In the genomic region with DNA sequence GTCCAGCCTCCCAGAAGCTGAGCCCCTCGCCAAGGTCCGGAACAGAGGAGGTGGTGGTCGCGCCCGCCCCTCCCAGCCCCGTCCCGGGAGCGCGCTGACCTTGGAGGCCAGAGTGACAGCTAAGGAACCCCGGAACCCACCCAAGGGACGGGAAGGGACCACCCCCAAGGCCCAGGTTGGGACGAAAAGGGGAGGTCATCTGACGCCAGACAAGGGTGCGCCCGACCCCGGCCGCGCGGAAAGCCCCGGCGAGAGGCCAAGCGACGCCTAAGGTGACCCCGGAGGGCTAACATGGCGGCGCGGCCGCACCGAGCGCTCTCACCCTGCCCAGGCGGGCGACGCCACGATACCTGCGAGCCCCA, we compare ENCODE assay signal across 8 mouse cellular contexts. TPM values are rescaled to one million over a fixed set of nuclear protein-coding genes. Genes with fewer than 3 reads are reported as not detected.
DNase-seq lines count a peak whose midpoint lies in the region; ATAC-seq and TF ChIP-seq lines count a peak whose summit lies in the region.

No protein-coding gene starts in this region.

- H3K4me2 ChIP-seq in embryonic facial prominence, embryonic 12.5 days (replicated peaks), result peak overlapping the region; percentile 79
- peak overlapping the region; percentile 82 for H3K4me2 ChIP-seq in intestine, embryonic 15.5 days (replicated peaks)
- peak overlapping the region; percentile 71 for H3K4me2 ChIP-seq in neural tube, embryonic 12.5 days (replicated peaks)

- H3K79me2 ChIP-seq in liver, adult 2 months (ENCODE audit: control insufficient read depth, insufficient read depth, low read length), result peaks cover 33% of the 10 kb centered on the region

- peak overlapping the region; percentile 96 for H3K9ac ChIP-seq in liver, adult 2 months (ENCODE audit: low read depth, low read length)
- H3K9ac ChIP-seq in embryonic facial prominence, embryonic 12.5 days, result peak overlapping the region; percentile 97
- H3K9ac ChIP-seq in intestine, embryonic 15.5 days, result peak overlapping the region; percentile 95
- peak overlapping the region; percentile 97 for H3K9ac ChIP-seq in neural tube, embryonic 12.5 days

- H3K36me3 ChIP-seq in liver, adult 2 months (ENCODE audit: control insufficient read depth, insufficient read depth, low read length), result no peaks in the 10 kb centered on the region
- peaks cover 34% of the 10 kb centered on the region for H3K36me3 ChIP-seq in embryonic facial prominence, embryonic 12.5 days
- peaks cover 17% of the 10 kb centered on the region for H3K36me3 ChIP-seq in intestine, embryonic 15.5 days
- peaks cover 26% of the 10 kb centered on the region for H3K36me3 ChIP-seq in neural tube, embryonic 12.5 days

- H3K9me3 ChIP-seq in embryonic facial prominence, embryonic 12.5 days, result peaks cover 16% of the 10 kb centered on the region; the same call in 1 of the 2 replicates
- H3K9me3 ChIP-seq in intestine, embryonic 15.5 days, result no peaks in the 10 kb centered on the region
- H3K9me3 ChIP-seq in neural tube, embryonic 12.5 days, result peaks cover 19% of the 10 kb centered on the region

- H3K27ac ChIP-seq in liver, adult 2 months (replicated peaks; ENCODE audit: insufficient read depth, low read depth, low read length), result peak overlapping the region; percentile 88
- peak overlapping the region; percentile 91 for H3K27ac ChIP-seq in embryonic facial prominence, embryonic 12.5 days
- H3K27ac ChIP-seq in intestine, embryonic 15.5 days, result peak overlapping the region; percentile 88
- H3K27ac ChIP-seq in neural tube, embryonic 12.5 days, result peak overlapping the region; percentile 39

- no peak for TF ChIP-seq POLR2A in liver, adult 2 months (IDR thresholded peaks at IDR 0.05; ENCODE audit: extremely low read depth, insufficient read depth, low read length)

- under 1% methylated on average over 35 of the region's 35 CpGs for WGBS in liver, adult 2 months
- WGBS in embryonic facial prominence, embryonic 12.5 days, result under 1% methylated on average over 35 of the region's 35 CpGs
- WGBS in intestine, embryonic 15.5 days, result under 1% methylated on average over 35 of the region's 35 CpGs
- under 1% methylated on average over 35 of the region's 35 CpGs for WGBS in neural tube, embryonic 12.5 days

- H3K4me3 ChIP-seq in liver, adult 2 months (ENCODE audit: insufficient read depth, low read depth, low read length), result peak overlapping the region; percentile 93
- peak overlapping the region; percentile 84 for H3K4me3 ChIP-seq in embryonic facial prominence, embryonic 12.5 days
- peak overlapping the region; percentile 100 for H3K4me3 ChIP-seq in intestine, embryonic 15.5 days (replicated peaks)
- H3K4me3 ChIP-seq in neural tube, embryonic 12.5 days, result peak overlapping the region; percentile 98

- TF ChIP-seq CTCF in liver, adult 2 months (IDR thresholded peaks at IDR 0.05; ENCODE audit: low read depth, low read length), result no peak

- no peaks in the 10 kb centered on the region for H3K27me3 ChIP-seq in liver, adult 2 months (ENCODE audit: control insufficient read depth, insufficient read depth, low read length)
- H3K27me3 ChIP-seq in embryonic facial prominence, embryonic 12.5 days, result no peaks in the 10 kb centered on the region
- no peaks in the 10 kb centered on the region for H3K27me3 ChIP-seq in intestine, embryonic 15.5 days (replicated peaks)
- H3K27me3 ChIP-seq in neural tube, embryonic 12.5 days (replicated peaks), result no peaks in the 10 kb centered on the region

- DNase-seq in liver, adult 2 months (ENCODE audit: extremely low read depth, low read depth, low spot score), result no peak
- no peak for DNase-seq in liver
- DNase-seq in adrenal gland, postnatal 36 days, result no peak
- DNase-seq in yolk sac, embryonic 10.5 days (ENCODE audit: low spot score), result no peak
- no peak for DNase-seq in left cerebral cortex, adult 8-10 months (ENCODE audit: low spot score in 2 of 2)

- ATAC-seq in embryonic facial prominence, embryonic 12.5 days (ENCODE audit: insufficient number of reproducible peaks, insufficient read depth, low FRiP score, low TSS enrichment), result peak; percentile 36; the same call in 1 of the 2 replicates
- peak; percentile 46 for ATAC-seq in intestine, embryonic 15.5 days
- ATAC-seq in neural tube, embryonic 12.5 days (ENCODE audit: low FRiP score, low read depth), result no peak; the same call in 1 of the 2 replicates

- peaks cover 22% of the 10 kb centered on the region for H3K4me1 ChIP-seq in liver, adult 2 months (ENCODE audit: control insufficient read depth, insufficient read depth, low read length)
- peaks cover 25% of the 10 kb centered on the region for H3K4me1 ChIP-seq in embryonic facial prominence, embryonic 12.5 days
- peaks cover 33% of the 10 kb centered on the region for H3K4me1 ChIP-seq in intestine, embryonic 15.5 days (replicated peaks)
- peaks cover 33% of the 10 kb centered on the region for H3K4me1 ChIP-seq in neural tube, embryonic 12.5 days

RNA-seq across cellular contexts. Expression of gene Blcap, which starts 5.2 kb away (rescaled TPM):
- 14.1 and 16.3 TPM in 2 replicates for total RNA-seq in liver, adult 2 months (2014; rRNA removed)
- 33.1 and 37.9 TPM in 2 replicates for polyA plus RNA-seq in liver, adult 2 months (2012; rRNA removed)
- polyA plus RNA-seq in embryonic facial prominence, embryonic 12.5 days (2016; fragmentation: Nextera tagmentation; extraction: Ambion mirVana), result 77.9 and 84.8 TPM in 2 replicates
- polyA plus RNA-seq in intestine, embryonic 15.5 days (2015; fragmentation: Nextera tagmentation; extraction: Ambion mirVana), result 39.2 and 40.9 TPM in 2 replicates
- polyA plus RNA-seq in neural tube, embryonic 12.5 days (2016; fragmentation: Nextera tagmentation; extraction: Ambion mirVana), result 115 and 120 TPM in 2 replicates
- 10 to 100 TPM; 72.6 to 77.9 TPM for total RNA-seq in adrenal gland, postnatal 36 days (2021)
- 100 to 1,000 TPM; 117 to 129 (median 119) TPM for total RNA-seq in left cerebral cortex, adult 8-10 months (2022)

RNA-seq across cellular contexts. Expression of gene Nnat, which starts 6.0 kb away (rescaled TPM):
- total RNA-seq in liver, adult 2 months (2014; rRNA removed), result 0.34 TPM in 1 of 2 replicates, not detected in the other
- polyA plus RNA-seq in liver, adult 2 months (2012; rRNA removed), result 0.24 TPM in 1 of 2 replicates, not detected in the other
- 1,910 and 2,445 TPM in 2 replicates for polyA plus RNA-seq in embryonic facial prominence, embryonic 12.5 days (2016; fragmentation: Nextera tagmentation; extraction: Ambion mirVana)
- polyA plus RNA-seq in intestine, embryonic 15.5 days (2015; fragmentation: Nextera tagmentation; extraction: Ambion mirVana), result 428 and 457 TPM in 2 replicates
- polyA plus RNA-seq in neural tube, embryonic 12.5 days (2016; fragmentation: Nextera tagmentation; extraction: Ambion mirVana), result 3,228 and 3,444 TPM in 2 replicates
- 10 to 100 TPM; 50.0 to 97.9 TPM for total RNA-seq in adrenal gland, postnatal 36 days (2021)
- 100 to 1,000 TPM; 199 to 269 (median 247) TPM for total RNA-seq in left cerebral cortex, adult 8-10 months (2022)

Comparison
In these comparisons a context has a peak if more than half of its experiments do, and no peak if none do; other contexts are left out.
1. H3K27ac ChIP-seq: peak in every context shown above with its lines; median percentile 91 in embryonic facial prominence, embryonic 12.5 days; 88 in liver, adult 2 months; 88 in intestine, embryonic 15.5 days; 39 in neural tube, embryonic 12.5 days.
2. RNA of gene Nnat, which starts 6.0 kb away (polyA plus RNA-seq): 3,228 to 3,444 TPM in neural tube, embryonic 12.5 days, 1,910 to 2,445 TPM in embryonic facial prominence, embryonic 12.5 days and 428 to 457 TPM in intestine, embryonic 15.5 days; 0.24 TPM in liver, adult 2 months; every median in the first group is over 100 times any median in the second.
3. Peak in every context shown above with its lines, with median percentiles within 50 percentile points of each other: H3K4me3 ChIP-seq, H3K9ac ChIP-seq and H3K4me2 ChIP-seq.